Mouse (Mus musculus) cortical plate, adult 2 months (tissue): Measurements from ENCODE around the gene Gbx2.

ENCODE experiments used
- CTCF ChIP-seq: fragments of 200-500 bp; IDR thresholded peaks from 2 replicates; pipeline ENCODE4 v1.5.1; 2011; ENCODE audit warnings: mild to moderate bottlenecking, control low read depth, low read length; ENCODE audit not compliant: insufficient read depth; ENCODE audit errors: extremely low read depth
- POLR2A ChIP-seq: fragments of 200-500 bp; IDR thresholded peaks from 2 replicates; pipeline ENCODE4 v1.6.1; 2011; ENCODE audit warnings: mild to moderate bottlenecking, low read length, control low read depth; ENCODE audit not compliant: insufficient read depth; ENCODE audit errors: extremely low read depth

- TF ChIP-seq CTCF (no peak), POLR2A (no peak)
Measured at GRCm38 (mm10) chr1:89925501-89926190, 5.3 kb downstream of the Gbx2 start.
